Mouse (Mus musculus) G1E (cell line): ENCODE data around the gene Astn2. TPM values are rescaled to one million over a fixed set of nuclear protein-coding genes. Genes with fewer than 3 reads are reported as not detected.

Experiments
- ATAC-seq: 2 replicates; pipeline ENCODE4 v1.8.0; 2016; ENCODE audit warnings: mild to moderate bottlenecking; ENCODE audit not compliant: insufficient number of reproducible peaks, poor library complexity, low FRiP score, severe bottlenecking; ENCODE audit errors: extremely low read depth
- DNase-seq: peaks from one replicate; pipeline ENCODE4 v3.0.0; 2012; ENCODE audit warnings: low spot score
- H3K27me3 ChIP-seq: 2 replicates; pipeline ENCODE4 v1.6.1; 2012; ENCODE audit warnings: mild to moderate bottlenecking, low read length, inconsistent platforms; ENCODE audit not compliant: insufficient read depth
- H3K36me3 ChIP-seq: replicated peaks from 2 replicates; pipeline ENCODE3; 2012; ENCODE audit warnings: mild to moderate bottlenecking, inconsistent platforms
- H3K4me1 ChIP-seq: 2 replicates; pipeline ENCODE4 v1.6.1; 2012; ENCODE audit warnings: low read depth, low read length, inconsistent platforms, mixed read lengths; ENCODE audit not compliant: insufficient read depth
- H3K4me3 ChIP-seq: 2 replicates; pipeline ENCODE4 v1.5.1; 2012; ENCODE audit warnings: low read depth, mild to moderate bottlenecking, inconsistent platforms, low read length, moderate library complexity, mixed read lengths
- H3K9me3 ChIP-seq: replicated peaks from 2 replicates; pipeline ENCODE4 v1.6.1; 2012; ENCODE audit warnings: inconsistent platforms
- CTCF ChIP-seq: IDR thresholded peaks from 2 replicates; pipeline ENCODE4 v1.5.1; 2012; ENCODE audit warnings: low read depth, low read length, inconsistent platforms, mixed read lengths
- GATA1 ChIP-seq: IDR thresholded peaks from 2 replicates; pipeline ENCODE4 v1.6.1; 2012; ENCODE audit warnings: borderline replicate concordance, low read length, inconsistent platforms, mixed read lengths
- GATA2 ChIP-seq: IDR thresholded peaks from 2 replicates; pipeline ENCODE4 v1.6.1; 2012; ENCODE audit warnings: low read depth, low read length, inconsistent platforms, borderline replicate concordance
- POLR2AphosphoS5 ChIP-seq: IDR thresholded peaks from 2 replicates; pipeline ENCODE4 v1.6.1; 2012; ENCODE audit warnings: low read depth, low read length, inconsistent platforms; ENCODE audit not compliant: insufficient replicate concordance
- TAL1 ChIP-seq: conservative IDR thresholded peaks from 2 replicates; pipeline ENCODE4 v1.6.1; 2012; ENCODE audit warnings: low read depth, low read length, inconsistent platforms, mixed read lengths
- polyA plus RNA-seq: library from polyadenylated mRNA; stranded (reverse); fragments of >175 nt; gene quantifications from 2 replicates; pipeline ENCODE4 v1.2.3, GENCODE M21; 2012
- total RNA-seq, 2 experiments: library from RNA; stranded (forward) in 1 of 2; stranded (reverse) in 1 of 2; fragments of 200-1000 nt in 1 of 2; fragments of >200 nt in 1 of 2; fragmentation: Nextera tagmentation in 1 of 2; gene quantifications; 2 replicates each; pipeline ENCODE4 v1.2.3; 2014 to 2017

Astn2 gene
- total and polyA plus RNA-seq, 3 experiments: not detected

- Histone ChIP-seq H3K27me3 (no peaks in the 10 kb centered on the region), H3K4me3 (no peak overlapping the region), H3K4me1 (no peaks in the 10 kb centered on the region), H3K36me3 (no peaks in the 10 kb centered on the region), H3K9me3 (peaks cover 2% of the 10 kb centered on the region; the same call in 1 of the 2 replicates)
- DNase-seq (no peak), ATAC-seq (no peak)
- no peak for TF ChIP-seq TAL1
- no peak for TF ChIP-seq GATA2
- TF ChIP-seq GATA1: no peak
- TF ChIP-seq POLR2AphosphoS5: no peak
- no peak for TF ChIP-seq CTCF
Measured at GRCm38 (mm10) chr4:66285034-66285433, 119.4 kb downstream of the Astn2 start.

- H3K4me1 ChIP-seq: no peaks in the 10 kb centered on the region
- H3K27me3 ChIP-seq: no peaks in the 10 kb centered on the region
- DNase-seq (no peak), ATAC-seq (no peak)
- H3K4me3 ChIP-seq: no peak overlapping the region
- H3K9me3 ChIP-seq: peaks cover 6% of the 10 kb centered on the region
- TF ChIP-seq TAL1 (no peak), POLR2AphosphoS5 (no peak), GATA2 (no peak)
- H3K36me3 ChIP-seq: no peaks in the 10 kb centered on the region
Measured at GRCm38 (mm10) chr4:66276096-66276495, 128.3 kb downstream of the Astn2 start.

GRCm38 (mm10) chr4:66271550-66272117 is 132.8 kb downstream of the Astn2 start:
- TF ChIP-seq GATA1 (no peak), TAL1 (no peak), GATA2 (no peak), CTCF (no peak), POLR2AphosphoS5 (no peak)

GRCm38 (mm10) chr4:66264031-66264430 is 140.4 kb downstream of the Astn2 start:
- Histone ChIP-seq H3K4me1 (no peaks in the 10 kb centered on the region), H3K9me3 (peaks cover 3% of the 10 kb centered on the region; the same call in 1 of the 2 replicates), H3K36me3 (no peaks in the 10 kb centered on the region), H3K4me3 (no peak overlapping the region), H3K27me3 (no peaks in the 10 kb centered on the region)
- no peak for ATAC-seq
- TF ChIP-seq POLR2AphosphoS5 (no peak), CTCF (no peak), GATA2 (no peak), TAL1 (no peak), GATA1 (no peak)
- DNase-seq: no peak

More at GRCm38 (mm10) chr4:66271550-66272117, 132.8 kb downstream of the Astn2 start:
- no peaks in the 10 kb centered on the region for H3K4me1 ChIP-seq
- ATAC-seq (no peak), DNase-seq (no peak)
- H3K9me3 ChIP-seq: 0 out of 2 replicates have a peak, but pooled peaks cover 3% of the 10 kb centered on the region
- H3K27me3 ChIP-seq: no peaks in the 10 kb centered on the region
- no peak overlapping the region for H3K4me3 ChIP-seq
- no peaks in the 10 kb centered on the region for H3K36me3 ChIP-seq

GRCm38 (mm10) chr4:66261276-66261675 is 143.1 kb downstream of the Astn2 start:
- Histone ChIP-seq H3K4me1 (no peaks in the 10 kb centered on the region), H3K36me3 (no peaks in the 10 kb centered on the region)

GRCm38 (mm10) chr4:66258905-66259304 is 145.5 kb downstream of the Astn2 start:
- H3K4me3 ChIP-seq: no peak overlapping the region
- no peaks in the 10 kb centered on the region for H3K4me1 ChIP-seq
- ATAC-seq (no peak), DNase-seq (no peak)
- no peaks in the 10 kb centered on the region for H3K36me3 ChIP-seq
- no peak for TF ChIP-seq GATA1
- TF ChIP-seq CTCF: no peak
- no peak for TF ChIP-seq TAL1
- no peak for TF ChIP-seq GATA2
- no peaks in the 10 kb centered on the region for H3K27me3 ChIP-seq
- H3K9me3 ChIP-seq: 0 out of 2 replicates have a peak, but pooled peaks cover 3% of the 10 kb centered on the region

More at GRCm38 (mm10) chr4:66261276-66261675, 143.1 kb downstream of the Astn2 start:
- DNase-seq: no peak
- ATAC-seq: no peak
- peaks cover 3% of the 10 kb centered on the region; the same call in 1 of the 2 replicates for H3K9me3 ChIP-seq
- no peak overlapping the region for H3K4me3 ChIP-seq
- no peaks in the 10 kb centered on the region for H3K27me3 ChIP-seq
- TF ChIP-seq GATA1: no peak
- no peak for TF ChIP-seq POLR2AphosphoS5
- TF ChIP-seq TAL1: no peak
- no peak for TF ChIP-seq GATA2
- TF ChIP-seq CTCF: no peak
